ENCODE assay signal across 10 mouse cellular contexts in the genomic region with DNA sequence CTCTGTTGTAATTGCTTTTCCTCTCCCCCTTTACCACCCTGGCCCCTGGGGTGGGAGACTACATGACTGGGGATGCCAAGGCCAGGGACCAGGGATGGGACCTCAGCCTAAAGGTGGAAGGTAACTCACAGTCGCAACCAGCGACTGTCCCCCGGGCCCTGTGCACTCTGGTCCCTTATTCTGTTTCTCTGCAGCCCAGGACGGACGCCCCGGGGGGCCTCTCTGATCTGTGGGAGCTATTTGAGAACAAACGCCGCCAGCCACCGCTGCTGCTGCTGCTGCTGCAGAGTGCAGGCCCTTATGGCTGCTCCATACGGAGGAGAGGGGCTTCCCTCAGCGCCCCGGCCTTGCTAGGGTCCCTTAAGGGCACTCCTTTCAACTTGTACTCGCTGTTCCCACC. TPM values are rescaled to one million over a fixed set of nuclear protein-coding genes. Genes with fewer than 3 reads are reported as not detected.
DNase-seq lines count a peak whose midpoint lies in the region; ATAC-seq and TF ChIP-seq lines count a peak whose summit lies in the region.
"Had no signal": no experiment of that assay in that cellular context is flagged by ENCODE, and none has a peak within 500 bp of the region (broad histone marks: within the 10 kb centered on the region; RNA-seq: fewer than 3 reads in every experiment).

No protein-coding gene starts in this region.

- 0 out of 2 replicates have a peak overlapping the region, but pooled peaks have one; percentile 32 for H3K27ac ChIP-seq in kidney, embryonic 15.5 days
- no peak overlapping the region for H3K27ac ChIP-seq in kidney, adult 2 months (ENCODE audit: insufficient read depth, low read depth, low read length)
- peak overlapping the region; percentile 37; the same call in 1 of the 2 replicates for H3K27ac ChIP-seq in forebrain, embryonic 11.5 days (ENCODE audit: low read depth, low read length)
- no peak overlapping the region for H3K27ac ChIP-seq in limb, embryonic 11.5 days (replicated peaks; ENCODE audit: low read depth, low read length)
- H3K27ac ChIP-seq in neural tube, embryonic 13.5 days (replicated peaks), result no peak overlapping the region
- H3K27ac ChIP-seq: gastrocnemius, adult 2 months had no signal

- no peak for TF ChIP-seq POLR2A in kidney, adult 2 months (IDR thresholded peaks at IDR 0.05; ENCODE audit: low read depth, low read length)

- peak overlapping the region; percentile 48 for H3K4me2 ChIP-seq in kidney, embryonic 15.5 days
- H3K4me2 ChIP-seq in forebrain, embryonic 11.5 days (ENCODE audit: low read depth, low read length, severe bottlenecking), result peak overlapping the region; percentile 48
- H3K4me2 ChIP-seq in limb, embryonic 11.5 days (ENCODE audit: low read depth, severe bottlenecking), result peak overlapping the region; percentile 31; the same call in 1 of the 2 replicates
- H3K4me2 ChIP-seq in neural tube, embryonic 13.5 days, result peak overlapping the region; percentile 33

- peak overlapping the region; percentile 4; the same call in 1 of the 2 replicates for H3K4me3 ChIP-seq in kidney, embryonic 15.5 days (replicated peaks)
- H3K4me3 ChIP-seq in kidney, adult 2 months (ENCODE audit: insufficient read depth, low read depth, low read length), result no peak overlapping the region
- peak overlapping the region; percentile 15 for H3K4me3 ChIP-seq in forebrain, embryonic 11.5 days (ENCODE audit: low read depth, low read length)
- H3K4me3 ChIP-seq in limb, embryonic 11.5 days (ENCODE audit: low read depth, low read length), result no peak overlapping the region
- 0 out of 2 replicates have a peak overlapping the region, but pooled peaks have one; percentile 3 for H3K4me3 ChIP-seq in neural tube, embryonic 13.5 days
- H3K4me3 ChIP-seq: gastrocnemius, adult 2 months had no signal

- no peak for TF ChIP-seq CTCF in kidney, adult 2 months (conservative IDR thresholded peaks at IDR 0.05; ENCODE audit: insufficient read depth, insufficient read length, low read depth, low read length)

- 0 out of 2 replicates have a peak overlapping the region, but pooled peaks have one; percentile 0 for H3K9ac ChIP-seq in kidney, embryonic 15.5 days
- H3K9ac ChIP-seq in forebrain, embryonic 11.5 days (ENCODE audit: low read length), result peak overlapping the region; percentile 54
- H3K9ac ChIP-seq in limb, embryonic 11.5 days (ENCODE audit: low read length), result peak overlapping the region; percentile 27; the same call in 1 of the 2 replicates
- no peak overlapping the region for H3K9ac ChIP-seq in neural tube, embryonic 13.5 days

- H3K4me1 ChIP-seq in kidney, embryonic 15.5 days, result peaks cover 50% of the 10 kb centered on the region
- peaks cover 11% of the 10 kb centered on the region; the same call in 1 of the 2 replicates for H3K4me1 ChIP-seq in kidney, adult 2 months (ENCODE audit: control insufficient read depth, insufficient read depth, low read length)
- H3K4me1 ChIP-seq in forebrain, embryonic 11.5 days (replicated peaks; ENCODE audit: control insufficient read depth, insufficient read depth, low read length), result peaks cover 27% of the 10 kb centered on the region
- peaks cover 20% of the 10 kb centered on the region for H3K4me1 ChIP-seq in limb, embryonic 11.5 days (ENCODE audit: control insufficient read depth, insufficient read depth, low read length)
- H3K4me1 ChIP-seq in neural tube, embryonic 13.5 days (replicated peaks), result peaks cover 40% of the 10 kb centered on the region

- DNase-seq in kidney, adult 2 months, result no peak
- peak; percentile 77 for DNase-seq in forebrain, embryonic 11.5 days (ENCODE audit: low spot score)
- DNase-seq in limb, embryonic 11.5 days (ENCODE audit: low spot score), result peak; percentile 41
- DNase-seq in thymus, postnatal 4 days, result no peak
- DNase-seq in testis, postnatal 14 days (ENCODE audit: low spot score), result no peak
- DNase-seq: gastrocnemius, adult 2 months; lung, adult 2 months had no signal

- peaks cover 91% of the 10 kb centered on the region for H3K27me3 ChIP-seq in kidney, embryonic 15.5 days
- H3K27me3 ChIP-seq in kidney, adult 2 months (replicated peaks; ENCODE audit: control insufficient read depth, insufficient read depth, low read length), result no peaks in the 10 kb centered on the region
- peaks cover 28% of the 10 kb centered on the region for H3K27me3 ChIP-seq in forebrain, embryonic 11.5 days (ENCODE audit: control insufficient read depth, insufficient read depth, low read length)
- H3K27me3 ChIP-seq in limb, embryonic 11.5 days (ENCODE audit: control insufficient read depth, insufficient read depth, low read length), result peaks cover 67% of the 10 kb centered on the region
- peaks cover 96% of the 10 kb centered on the region for H3K27me3 ChIP-seq in neural tube, embryonic 13.5 days

- no peaks in the 10 kb centered on the region for H3K9me3 ChIP-seq in kidney, embryonic 15.5 days (replicated peaks)
- no peaks in the 10 kb centered on the region for H3K9me3 ChIP-seq in forebrain, embryonic 11.5 days (ENCODE audit: control insufficient read depth, low read length)
- no peaks in the 10 kb centered on the region for H3K9me3 ChIP-seq in limb, embryonic 11.5 days (ENCODE audit: control insufficient read depth, low read length)
- H3K9me3 ChIP-seq in neural tube, embryonic 13.5 days, result no peaks in the 10 kb centered on the region

- 4% methylated on average over 13 of the region's 13 CpGs for WGBS in kidney, embryonic 15.5 days
- WGBS in kidney, adult 2 months, result 46% methylated on average over 13 of the region's 13 CpGs
- under 1% methylated on average over 13 of the region's 13 CpGs for WGBS in forebrain, embryonic 11.5 days
- under 1% methylated on average over 13 of the region's 13 CpGs for WGBS in limb, embryonic 11.5 days
- WGBS in neural tube, embryonic 13.5 days, result 2% methylated on average over 13 of the region's 13 CpGs

- H3K36me3 ChIP-seq in kidney, embryonic 15.5 days, result no peaks in the 10 kb centered on the region
- no peaks in the 10 kb centered on the region for H3K36me3 ChIP-seq in kidney, adult 2 months (ENCODE audit: control insufficient read depth, insufficient read depth, low read length)
- no peaks in the 10 kb centered on the region for H3K36me3 ChIP-seq in forebrain, embryonic 11.5 days (ENCODE audit: control insufficient read depth, insufficient read depth, low read length)
- H3K36me3 ChIP-seq in limb, embryonic 11.5 days (ENCODE audit: control insufficient read depth, insufficient read depth, low read length), result no peaks in the 10 kb centered on the region
- H3K36me3 ChIP-seq in neural tube, embryonic 13.5 days, result no peaks in the 10 kb centered on the region

- no peak for ATAC-seq in kidney, embryonic 15.5 days (replicated peaks; ENCODE audit: low FRiP score)
- no peak for ATAC-seq in forebrain, embryonic 11.5 days (replicated peaks; ENCODE audit: low FRiP score)
- ATAC-seq in limb, embryonic 11.5 days (ENCODE audit: insufficient number of reproducible peaks, low FRiP score, low TSS enrichment, low read depth), result no peak
- no peak for ATAC-seq in neural tube, embryonic 13.5 days (ENCODE audit: low read depth)
- ATAC-seq: inflammation-experienced regulatory T-cells, adult 6 months had no signal

RNA-seq across cellular contexts. Expression of gene Emx2, which starts 12.7 kb away (rescaled TPM):
- 38.8 TPM in 2 replicates for polyA plus RNA-seq in kidney, embryonic 15.5 days (2015; fragmentation: Nextera tagmentation; extraction: Ambion mirVana)
- polyA plus RNA-seq in kidney, adult 2 months (2012; rRNA removed), result 14.3 and 19.2 TPM in 2 replicates
- 75.6 and 78.9 TPM in 2 replicates for polyA plus RNA-seq in forebrain, embryonic 11.5 days (2014; fragmentation: Nextera tagmentation; extraction: Ambion mirVana)
- 14.0 and 15.5 TPM in 2 replicates for polyA plus RNA-seq in limb, embryonic 11.5 days (2014; fragmentation: Nextera tagmentation; extraction: Ambion mirVana)
- polyA plus RNA-seq in neural tube, embryonic 13.5 days (2015; fragmentation: Nextera tagmentation; extraction: Ambion mirVana), result 0.32 TPM in 1 of 2 replicates, not detected in the other
- polyA plus RNA-seq: inflammation-experienced regulatory T-cells, adult 6 months; lung, adult 2 months had no signal

Comparison
In these comparisons a context has a peak if more than half of its experiments do, and no peak if none do; other contexts are left out.
1. H3K27ac ChIP-seq: peak in kidney, embryonic 15.5 days (single experiment) and forebrain, embryonic 11.5 days (single experiment); none in kidney, adult 2 months (single experiment), limb, embryonic 11.5 days (single experiment) and neural tube, embryonic 13.5 days (single experiment).
2. H3K4me3 ChIP-seq: peak in kidney, embryonic 15.5 days (single experiment), forebrain, embryonic 11.5 days (single experiment) and neural tube, embryonic 13.5 days (single experiment); none in kidney, adult 2 months (single experiment) and limb, embryonic 11.5 days (single experiment).
3. DNase-seq: peak in forebrain, embryonic 11.5 days (single experiment) and limb, embryonic 11.5 days (single experiment); none in kidney, adult 2 months (single experiment), thymus, postnatal 4 days (single experiment) and testis, postnatal 14 days (single experiment).
4. RNA of gene Emx2, which starts 12.7 kb away (polyA plus RNA-seq): 75.6 to 78.9 TPM in forebrain, embryonic 11.5 days, 38.8 TPM in kidney, embryonic 15.5 days, 14.3 to 19.2 TPM in kidney, adult 2 months and 14.0 to 15.5 TPM in limb, embryonic 11.5 days; 0.32 TPM in neural tube, embryonic 13.5 days; every median in the first group is over 10 times any median in the second.
5. Peak in every context shown above with its lines, with median percentiles within 50 percentile points of each other: H3K4me2 ChIP-seq.